Mouse (Mus musculus): ENCODE results near the gene Rbfox3.
"Not testable (repeated sequence)": the region's sequence is repeated elsewhere in the genome, so short reads cannot be mapped to it uniquely, and the experiment has no call there.

Rbfox3 gene

GRCm38 (mm10) chr11:118825280-118826094 is 85.9 kb downstream of the Rbfox3 start:
- DNase-seq (ENCODE audit: low read depth, low spot score), result peak; percentile 55

- DNase-seq (ENCODE audit: low read depth, low spot score), result no peak
These were observed 90.0 kb downstream of the Rbfox3 start for GRCm38 (mm10) chr11:118821353-118821752.

GRCm38 (mm10) chr11:118818528-118818927 is 92.9 kb downstream of the Rbfox3 start:
- DNase-seq (ENCODE audit: low read depth, low spot score), result peak; percentile 64

GRCm38 (mm10) chr11:118815118-118815517 is 96.3 kb downstream of the Rbfox3 start:
- peak; percentile 70 for DNase-seq (ENCODE audit: low read depth, low spot score)

- DNase-seq (ENCODE audit: low read depth, low spot score), result peak; percentile 80
These were observed 97.5 kb downstream of the Rbfox3 start for GRCm38 (mm10) chr11:118813942-118814341.

GRCm38 (mm10) chr11:118811404-118811803 is 100.0 kb downstream of the Rbfox3 start:
- DNase-seq (ENCODE audit: low read depth, low spot score), result no peak

GRCm38 (mm10) chr11:118807511-118807910 is 103.9 kb downstream of the Rbfox3 start:
- DNase-seq (ENCODE audit: low read depth, low spot score), result no peak

- DNase-seq (ENCODE audit: low read depth, low spot score), result peak; percentile 79
These were observed 116.4 kb downstream of the Rbfox3 start for GRCm38 (mm10) chr11:118794856-118795602.

- peak; percentile 95 for DNase-seq (ENCODE audit: low read depth, low spot score)
These were observed 117.8 kb downstream of the Rbfox3 start for GRCm38 (mm10) chr11:118793639-118794021.

GRCm38 (mm10) chr11:118792916-118793638 is 118.3 kb downstream of the Rbfox3 start:
- peak; percentile 88 for DNase-seq (ENCODE audit: low read depth, low spot score)

GRCm38 (mm10) chr11:118792163-118792915 is 119.1 kb downstream of the Rbfox3 start:
- peak; percentile 90 for DNase-seq (ENCODE audit: low read depth, low spot score)

- peak; percentile 90 for DNase-seq (ENCODE audit: low read depth, low spot score)
These were observed 120.0 kb downstream of the Rbfox3 start for GRCm38 (mm10) chr11:118791391-118791790.

GRCm38 (mm10) chr11:118788091-118788490 is 123.3 kb downstream of the Rbfox3 start:
- DNase-seq (ENCODE audit: low read depth, low spot score), result no peak

- peak; percentile 64 for DNase-seq (ENCODE audit: low read depth, low spot score)
These were observed 128.7 kb downstream of the Rbfox3 start for GRCm38 (mm10) chr11:118782677-118783076.

- peak; percentile 63 for DNase-seq (ENCODE audit: low read depth, low spot score)
These were observed 135.6 kb downstream of the Rbfox3 start for GRCm38 (mm10) chr11:118775753-118776152.

GRCm38 (mm10) chr11:118774777-118775176 is 136.6 kb downstream of the Rbfox3 start:
- not testable (repeated sequence) for DNase-seq (ENCODE audit: low read depth, low spot score)

GRCm38 (mm10) chr11:118773076-118773583 is 138.3 kb downstream of the Rbfox3 start:
- peak; percentile 87 for DNase-seq (ENCODE audit: low read depth, low spot score)

GRCm38 (mm10) chr11:118771358-118771757 is 140.0 kb downstream of the Rbfox3 start:
- peak; percentile 46 for DNase-seq (ENCODE audit: low read depth, low spot score)

GRCm38 (mm10) chr11:118770789-118771188 is 140.6 kb downstream of the Rbfox3 start:
- no peak for DNase-seq (ENCODE audit: low read depth, low spot score)

GRCm38 (mm10) chr11:118769542-118769941 is 141.9 kb downstream of the Rbfox3 start:
- no peak for DNase-seq (ENCODE audit: low read depth, low spot score)

- DNase-seq (ENCODE audit: low read depth, low spot score), result no peak
These were observed 143.0 kb downstream of the Rbfox3 start for GRCm38 (mm10) chr11:118768441-118768840.
